Mouse (Mus musculus) lung, postnatal 0 days (tissue): Measurements from ENCODE around the gene Ostn. TPM values are rescaled to one million over a fixed set of nuclear protein-coding genes. Genes with fewer than 3 reads are reported as not detected.

ENCODE experiments used
- ATAC-seq: fragments of 200-750 bp; cut with Nextera tagmentation; 2 replicates; pipeline ENCODE4 v1.8.0; 2017; ENCODE audit warnings: moderate library complexity
- DNase-seq: peaks from one replicate; pipeline ENCODE4 v3.0.0-alpha.2; 2016; ENCODE audit warnings: low spot score
- H3K27ac ChIP-seq: fragments of 300-500 bp; sonication (generic); 2 replicates; pipeline ENCODE4 v1.5.1; 2014; ENCODE audit warnings: antibody characterized with exemption, mild to moderate bottlenecking, low read length, mixed read lengths
- H3K27me3 ChIP-seq: fragments of 300-500 bp; sonication (generic); replicated peaks from 2 replicates; pipeline ENCODE4 v1.6.1; 2014; ENCODE audit warnings: low read length, mixed read lengths; ENCODE audit not compliant: insufficient read depth
- H3K36me3 ChIP-seq: fragments of 300-500 bp; sonication (generic); 2 replicates; pipeline ENCODE4 v1.6.1; 2014; ENCODE audit warnings: low read length, mixed read lengths; ENCODE audit not compliant: insufficient read depth
- H3K4me1 ChIP-seq: fragments of 300-500 bp; sonication (generic); 2 replicates; pipeline ENCODE4 v1.6.1; 2014; ENCODE audit warnings: antibody characterized with exemption, low read depth, low read length, mixed read lengths; ENCODE audit not compliant: insufficient read depth
- H3K4me2 ChIP-seq: fragments of 300-500 bp; sonication (generic); replicated peaks from 2 replicates; pipeline ENCODE4 v1.6.1; 2014; ENCODE audit warnings: low read depth, mild to moderate bottlenecking, low read length, moderate library complexity, mixed read lengths
- H3K4me3 ChIP-seq: fragments of 300-500 bp; sonication (generic); 2 replicates; pipeline ENCODE4 v1.5.1; 2014; ENCODE audit warnings: low read depth, low read length
- H3K9ac ChIP-seq: fragments of 300-500 bp; sonication (generic); replicated peaks from 2 replicates; pipeline ENCODE4 v1.6.1; 2014; ENCODE audit warnings: low read depth, mild to moderate bottlenecking
- H3K9me3 ChIP-seq: fragments of 300-500 bp; sonication (generic); 2 replicates; pipeline ENCODE4 v1.6.1; 2016; ENCODE audit warnings: low read length, mixed read lengths
- CTCF ChIP-seq: IDR thresholded peaks from 2 replicates; pipeline ENCODE4 v1.5.1; 2016; ENCODE audit warnings: antibody characterized with exemption, mild to moderate bottlenecking
- EP300 ChIP-seq: IDR thresholded peaks from 2 replicates; pipeline ENCODE4 v1.6.1; 2016; ENCODE audit warnings: antibody characterized with exemption, mild to moderate bottlenecking, control low read depth
- WGBS: fragments of 180-500 bp; shearing (Covaris S2); extraction: QIAGEN DNeasy Blood & Tissue Kit; methylation state at CpG from one replicate; pipeline ENCODE4 v1.1.7; 2014; 5-methylcytosine and 5-hydroxymethylcytosine counted together
- polyA plus RNA-seq: library from polyadenylated mRNA; unstranded; fragments of >200 nt; fragmentation: Nextera tagmentation; extraction: Ambion mirVana; gene quantifications from 2 replicates; pipeline ENCODE4 v1.2.1, GENCODE M21; 2015

Gene Ostn
- polyA plus RNA-seq, 1 experiment from 2014 or later, result not detected

GRCm38 (mm10) chr16:27390306-27390705 is 83.0 kb downstream of the Ostn start:
- DNase-seq (no peak), ATAC-seq (no peak)
- H3K9ac ChIP-seq, result peak overlapping the region; percentile 94; the same call in 1 of the 2 replicates
- H3K36me3 ChIP-seq, result no peaks in the 10 kb centered on the region
- H3K4me2 ChIP-seq, result peak overlapping the region; percentile 65
- TF ChIP-seq EP300 (no peak), CTCF (no peak)
- WGBS, result 83% methylated on average over 4 of the region's 4 CpGs
- H3K4me3 ChIP-seq, result no peak overlapping the region
- no peaks in the 10 kb centered on the region for H3K27me3 ChIP-seq
- H3K9me3 ChIP-seq, result no peaks in the 10 kb centered on the region
- H3K27ac ChIP-seq, result no peak overlapping the region
- H3K4me1 ChIP-seq, result peaks cover 7% of the 10 kb centered on the region; the same call in 1 of the 2 replicates

GRCm38 (mm10) chr16:27391845-27392244 is 84.6 kb downstream of the Ostn start:
- H3K36me3 ChIP-seq, result no peaks in the 10 kb centered on the region
- H3K4me1 ChIP-seq, result peaks cover 7% of the 10 kb centered on the region; the same call in 1 of the 2 replicates
- H3K9ac ChIP-seq, result no peak overlapping the region
- H3K4me3 ChIP-seq, result no peak overlapping the region
- H3K27me3 ChIP-seq, result no peaks in the 10 kb centered on the region
- DNase-seq (no peak), ATAC-seq (no peak)
- no peak overlapping the region for H3K27ac ChIP-seq
- H3K9me3 ChIP-seq, result no peaks in the 10 kb centered on the region
- 61% methylated on average over 2 of the region's 2 CpGs for WGBS
- H3K4me2 ChIP-seq, result no peak overlapping the region
- TF ChIP-seq EP300, result no peak
- no peak for TF ChIP-seq CTCF

- Histone ChIP-seq H3K27me3 (no peaks in the 10 kb centered on the region), H3K4me2 (no peak overlapping the region), H3K9ac (no peak overlapping the region), H3K4me1 (peaks cover 5% of the 10 kb centered on the region; the same call in 1 of the 2 replicates), H3K27ac (no peak overlapping the region), H3K9me3 (no peaks in the 10 kb centered on the region), H3K36me3 (no peaks in the 10 kb centered on the region), H3K4me3 (no peak overlapping the region)
- WGBS, result 87% methylated on average over 4 of the region's 4 CpGs
- ATAC-seq (no peak), DNase-seq (no peak)
- TF ChIP-seq CTCF (no peak), EP300 (no peak)
Measured at GRCm38 (mm10) chr16:27395251-27396037, 88.2 kb downstream of the Ostn start.

- Histone ChIP-seq H3K4me1 (peaks cover under 1% of the 10 kb centered on the region; the same call in 1 of the 2 replicates), H3K4me3 (no peak overlapping the region), H3K9me3 (no peaks in the 10 kb centered on the region), H3K27ac (no peak overlapping the region), H3K27me3 (no peaks in the 10 kb centered on the region), H3K9ac (no peak overlapping the region), H3K4me2 (no peak overlapping the region), H3K36me3 (no peaks in the 10 kb centered on the region)
- ATAC-seq, result no peak
- TF ChIP-seq EP300 (no peak), CTCF (no peak)
- DNase-seq, result no peak
- 93% methylated on average over 1 of the region's 1 CpGs for WGBS
Measured at GRCm38 (mm10) chr16:27396951-27397350, 89.7 kb downstream of the Ostn start.

GRCm38 (mm10) chr16:27399026-27399718 is 91.9 kb downstream of the Ostn start:
- Histone ChIP-seq H3K4me1 (no peaks in the 10 kb centered on the region), H3K36me3 (no peaks in the 10 kb centered on the region), H3K4me3 (no peak overlapping the region), H3K9ac (no peak overlapping the region), H3K27me3 (no peaks in the 10 kb centered on the region), H3K9me3 (no peaks in the 10 kb centered on the region), H3K27ac (no peak overlapping the region), H3K4me2 (no peak overlapping the region)
- DNase-seq, result no peak
- TF ChIP-seq EP300 (no peak), CTCF (no peak)
- 88% methylated on average over 3 of the region's 3 CpGs for WGBS
- ATAC-seq, result no peak

- ATAC-seq, result no peak
- TF ChIP-seq EP300 (no peak), CTCF (no peak)
Measured at GRCm38 (mm10) chr16:27399719-27400253, 92.5 kb downstream of the Ostn start.

More at GRCm38 (mm10) chr16:27399719-27400253, 92.5 kb downstream of the Ostn start:
- H3K27ac ChIP-seq, result no peak overlapping the region
- 88% methylated on average over 6 of the region's 6 CpGs for WGBS
- H3K9ac ChIP-seq, result no peak overlapping the region
- H3K4me3 ChIP-seq, result no peak overlapping the region
- H3K4me2 ChIP-seq, result no peak overlapping the region
- H3K27me3 ChIP-seq, result no peaks in the 10 kb centered on the region
- no peaks in the 10 kb centered on the region for H3K36me3 ChIP-seq
- DNase-seq, result no peak
- no peaks in the 10 kb centered on the region for H3K4me1 ChIP-seq
- no peaks in the 10 kb centered on the region for H3K9me3 ChIP-seq

Other genes starting within 250 kb of the Ostn start
- gene Uts2b, start 62.8 kb downstream of the Ostn start, polyA plus RNA-seq, result 0.29 and 0.33 TPM in 2 replicates
- 22.5 and 27.0 TPM in 2 replicates for gene Ccdc50, start 81.4 kb downstream of the Ostn start, polyA plus RNA-seq